Mouse (Mus musculus) embryonic facial prominence, embryonic 10.5 days (tissue): ENCODE measurements around the gene Grb14. TPM values are rescaled to one million over a fixed set of nuclear protein-coding genes. Genes with fewer than 3 reads are reported as not detected.

Experiments used
- DNase-seq: peaks from one replicate; pipeline ENCODE4 v3.0.0-alpha.2; 2017; ENCODE audit warnings: low spot score
- H3K27ac ChIP-seq: fragments of 300-500 bp; sonication (generic); replicated peaks from 2 replicates; pipeline ENCODE4 v1.5.1; 2016; ENCODE audit warnings: mild to moderate bottlenecking
- H3K27me3 ChIP-seq: fragments of 300-500 bp; sonication (generic); replicated peaks from 2 replicates; pipeline ENCODE4 v1.6.1; 2016; ENCODE audit warnings: low read depth, mild to moderate bottlenecking; ENCODE audit not compliant: poor library complexity, severe bottlenecking
- H3K36me3 ChIP-seq: fragments of 300-500 bp; sonication (generic); replicated peaks from 2 replicates; pipeline ENCODE4 v1.6.1; 2016; ENCODE audit warnings: mild to moderate bottlenecking, moderate library complexity
- H3K4me1 ChIP-seq: fragments of 300-500 bp; sonication (generic); 2 replicates; pipeline ENCODE4 v1.6.1; 2016
- H3K4me3 ChIP-seq: fragments of 300-500 bp; sonication (generic); 2 replicates; pipeline ENCODE4 v1.5.1; 2016; ENCODE audit warnings: mild to moderate bottlenecking, moderate library complexity
- H3K9me3 ChIP-seq: fragments of 300-500 bp; sonication (generic); 2 replicates; pipeline ENCODE4 v1.6.1; 2016; ENCODE audit warnings: mild to moderate bottlenecking
- WGBS: fragments of 180-500 bp; shearing (Covaris S2); methylation state at CpG from one replicate; pipeline ENCODE4 v1.1.7; 2016; 5-methylcytosine and 5-hydroxymethylcytosine counted together
- polyA plus RNA-seq: library from polyadenylated mRNA; unstranded; fragments of >200 nt; fragmentation: Nextera tagmentation; extraction: Ambion mirVana; gene quantifications from 2 replicates; pipeline ENCODE4 v1.2.1, GENCODE M21; 2016

The Grb14 gene
- polyA plus RNA-seq, result 3.1 and 4.6 TPM in 2 replicates

- DNase-seq, result no peak
- no peak within 1 kb of the TSS for H3K4me3 ChIP-seq
- peaks cover 21% of the 10 kb centered on the region for H3K27me3 ChIP-seq
- no peak within 1 kb of the TSS for H3K27ac ChIP-seq
- 91% methylated on average over 1 of the region's 1 CpGs for WGBS
- no peaks in the 10 kb centered on the region for H3K36me3 ChIP-seq
- peaks cover 19% of the 10 kb centered on the region for H3K4me1 ChIP-seq
- no peaks in the 10 kb centered on the region for H3K9me3 ChIP-seq
Measured at GRCm38 (mm10) chr2:65024887-65025286, at the start of gene Grb14. TSS of gene Grb14 (minus strand) at chr2:65024987.

GRCm38 (mm10) chr2:65072205-65072604, 47.4 kb upstream of the Grb14 start:
- H3K9me3 ChIP-seq, result no peaks in the 10 kb centered on the region
- H3K27me3 ChIP-seq, result no peaks in the 10 kb centered on the region
- H3K4me3 ChIP-seq, result no peak overlapping the region
- no peak overlapping the region for H3K27ac ChIP-seq
- no peaks in the 10 kb centered on the region for H3K36me3 ChIP-seq
- 80% methylated on average over 3 of the region's 3 CpGs for WGBS
- H3K4me1 ChIP-seq, result no peaks in the 10 kb centered on the region
- DNase-seq, result no peak

- Histone ChIP-seq H3K4me1 (no peaks in the 10 kb centered on the region), H3K27ac (no peak overlapping the region), H3K9me3 (no peaks in the 10 kb centered on the region), H3K27me3 (no peaks in the 10 kb centered on the region), H3K4me3 (no peak overlapping the region), H3K36me3 (no peaks in the 10 kb centered on the region)
- no peak for DNase-seq
- 93% methylated on average over 2 of the region's 2 CpGs for WGBS
Measured at GRCm38 (mm10) chr2:65053764-65054163, 29.0 kb upstream of the Grb14 start.

GRCm38 (mm10) chr2:65052191-65053012, 27.6 kb upstream of the Grb14 start:
- no peak for DNase-seq
- Histone ChIP-seq H3K4me1 (no peaks in the 10 kb centered on the region), H3K9me3 (no peaks in the 10 kb centered on the region), H3K4me3 (no peak overlapping the region), H3K27ac (no peak overlapping the region), H3K36me3 (no peaks in the 10 kb centered on the region), H3K27me3 (no peaks in the 10 kb centered on the region)
- 92% methylated on average over 6 of the region's 6 CpGs for WGBS

GRCm38 (mm10) chr2:65050776-65051175, 26.0 kb upstream of the Grb14 start:
- Histone ChIP-seq H3K4me3 (no peak overlapping the region), H3K4me1 (no peaks in the 10 kb centered on the region), H3K27me3 (no peaks in the 10 kb centered on the region), H3K27ac (no peak overlapping the region), H3K9me3 (no peaks in the 10 kb centered on the region), H3K36me3 (no peaks in the 10 kb centered on the region)
- no peak for DNase-seq
- 92% methylated on average over 3 of the region's 3 CpGs for WGBS

GRCm38 (mm10) chr2:65048234-65049017, 23.6 kb upstream of the Grb14 start:
- no peak for DNase-seq
- Histone ChIP-seq H3K27ac (no peak overlapping the region), H3K4me1 (no peaks in the 10 kb centered on the region), H3K27me3 (no peaks in the 10 kb centered on the region), H3K36me3 (no peaks in the 10 kb centered on the region), H3K9me3 (no peaks in the 10 kb centered on the region), H3K4me3 (no peak overlapping the region)
- WGBS, result 84% methylated on average over 6 of the region's 6 CpGs

- Histone ChIP-seq H3K4me3 (no peak overlapping the region), H3K9me3 (no peaks in the 10 kb centered on the region), H3K27ac (no peak overlapping the region), H3K36me3 (no peaks in the 10 kb centered on the region), H3K4me1 (peaks cover 5% of the 10 kb centered on the region; the same call in 1 of the 2 replicates), H3K27me3 (no peaks in the 10 kb centered on the region)
- 34% methylated on average over 4 of the region's 4 CpGs for WGBS
- no peak for DNase-seq
Measured at GRCm38 (mm10) chr2:65038164-65038563, 13.4 kb upstream of the Grb14 start.

- Histone ChIP-seq H3K27me3 (no peaks in the 10 kb centered on the region), H3K27ac (no peak overlapping the region), H3K4me3 (no peak overlapping the region), H3K4me1 (peaks cover 5% of the 10 kb centered on the region; the same call in 1 of the 2 replicates), H3K36me3 (no peaks in the 10 kb centered on the region), H3K9me3 (no peaks in the 10 kb centered on the region)
- no peak for DNase-seq
- 31% methylated on average over 8 of the region's 8 CpGs for WGBS
Measured at GRCm38 (mm10) chr2:65037546-65037945, 12.8 kb upstream of the Grb14 start.

GRCm38 (mm10) chr2:65022363-65023240, 2.2 kb downstream of the Grb14 start:
- peak; percentile 75 for DNase-seq
- Histone ChIP-seq H3K27me3 (peaks cover 21% of the 10 kb centered on the region), H3K4me3 (peak overlapping the region; percentile 76), H3K4me1 (peaks cover 19% of the 10 kb centered on the region), H3K36me3 (no peaks in the 10 kb centered on the region), H3K9me3 (no peaks in the 10 kb centered on the region), H3K27ac (peak overlapping the region; percentile 79)
- WGBS, result under 1% methylated on average over 69 of the region's 71 CpGs

- peak; percentile 29 for DNase-seq
- H3K9me3 ChIP-seq, result no peaks in the 10 kb centered on the region
Measured at GRCm38 (mm10) chr2:65021691-65022362, 3.0 kb downstream of the Grb14 start.

GRCm38 (mm10) chr2:65017375-65017774, 7.4 kb downstream of the Grb14 start:
- DNase-seq, result no peak
- Histone ChIP-seq H3K27me3 (peaks cover 20% of the 10 kb centered on the region), H3K9me3 (no peaks in the 10 kb centered on the region), H3K4me3 (no peak overlapping the region), H3K4me1 (peaks cover 13% of the 10 kb centered on the region), H3K27ac (no peak overlapping the region), H3K36me3 (no peaks in the 10 kb centered on the region)
- WGBS, result 93% methylated on average over 2 of the region's 2 CpGs

More at GRCm38 (mm10) chr2:65021691-65022362, 3.0 kb downstream of the Grb14 start:
- Histone ChIP-seq H3K27me3 (peaks cover 21% of the 10 kb centered on the region), H3K36me3 (no peaks in the 10 kb centered on the region), H3K4me1 (peaks cover 19% of the 10 kb centered on the region), H3K27ac (no peak overlapping the region; the same call in 1 of the 2 replicates), H3K4me3 (peak overlapping the region; percentile 76)
- 9% methylated on average over 15 of the region's 15 CpGs for WGBS
